Mouse (Mus musculus) frontal cortex, postnatal 10 days (tissue): ENCODE measurements around the gene Rab3ip.
A peak's percentile ranks its signal among the peaks of the same experiment; 100 is the strongest.

Source experiments
- DNase-seq, 2 experiments: peaks; one replicate each; pipeline ENCODE4 v3.0.0; 2022; ENCODE audit warnings: low spot score in 2 of 2, mixed read lengths in 1 of 2

The Rab3ip gene

DNA sequence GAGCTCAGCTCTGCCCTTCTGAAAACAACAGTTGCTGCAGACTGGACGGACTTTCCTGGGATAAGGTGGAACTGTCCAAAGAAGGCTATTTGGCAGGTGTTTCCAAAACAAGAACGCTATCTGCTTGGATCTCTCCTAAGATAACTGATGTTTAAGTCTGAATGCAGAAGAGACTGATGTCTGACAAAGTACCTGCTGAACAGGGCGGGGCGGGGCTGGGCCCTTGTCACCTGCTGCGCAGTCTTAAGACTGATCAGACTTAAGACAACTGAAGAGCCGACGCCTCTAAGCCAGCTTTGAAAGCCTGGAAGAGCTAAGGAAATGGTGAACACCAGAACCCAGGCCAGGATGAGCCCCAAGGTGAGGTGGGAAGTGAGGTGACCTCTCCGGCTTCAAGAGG lies 29.9 kb downstream of the Rab3ip start:
- no peak for DNase-seq

DNA sequence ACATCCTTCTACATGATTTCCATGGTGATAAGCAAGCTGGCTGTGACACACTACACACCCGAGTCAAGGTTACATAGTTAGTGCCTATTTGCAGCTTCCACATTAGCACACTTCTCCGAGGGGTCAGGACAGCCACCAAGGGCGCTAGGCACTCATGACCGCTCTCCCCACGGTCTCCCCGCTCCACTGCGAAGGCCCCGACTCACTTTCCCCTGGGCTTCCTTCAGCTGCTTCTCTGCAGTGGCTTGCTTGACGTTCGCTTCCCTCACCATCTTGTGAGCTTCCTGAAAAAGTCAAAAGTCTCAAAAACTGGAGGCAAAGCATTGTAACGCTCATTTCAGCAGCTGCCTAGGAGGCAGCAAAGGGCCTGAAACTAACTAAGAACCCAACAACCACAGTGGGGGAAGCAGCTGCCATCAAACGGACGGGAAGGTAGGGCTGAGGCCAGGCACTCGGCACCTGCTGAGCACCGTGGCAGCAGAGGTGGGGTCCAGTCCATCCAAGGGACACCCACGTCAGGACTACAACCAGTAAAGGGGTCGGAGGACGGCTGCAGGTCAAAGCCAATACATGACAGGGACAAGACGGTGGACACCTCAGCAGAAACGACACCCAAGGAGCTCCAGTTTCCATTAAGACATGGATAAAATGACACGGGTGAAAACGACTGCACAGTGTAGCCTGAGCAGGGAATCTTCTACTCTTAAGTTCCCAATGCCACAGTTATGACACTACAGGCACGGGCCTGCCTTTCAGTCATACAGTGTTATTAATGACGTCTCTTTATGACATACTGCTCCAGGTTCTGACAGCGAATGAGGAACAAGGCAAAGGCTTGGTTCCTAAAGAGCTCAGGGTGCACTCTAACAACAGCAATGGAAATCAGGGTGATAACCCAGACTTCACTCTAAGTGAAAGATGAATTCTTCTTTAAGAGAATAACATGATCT lies 30.9 kb downstream of the Rab3ip start:
- DNase-seq = no peak

DNA sequence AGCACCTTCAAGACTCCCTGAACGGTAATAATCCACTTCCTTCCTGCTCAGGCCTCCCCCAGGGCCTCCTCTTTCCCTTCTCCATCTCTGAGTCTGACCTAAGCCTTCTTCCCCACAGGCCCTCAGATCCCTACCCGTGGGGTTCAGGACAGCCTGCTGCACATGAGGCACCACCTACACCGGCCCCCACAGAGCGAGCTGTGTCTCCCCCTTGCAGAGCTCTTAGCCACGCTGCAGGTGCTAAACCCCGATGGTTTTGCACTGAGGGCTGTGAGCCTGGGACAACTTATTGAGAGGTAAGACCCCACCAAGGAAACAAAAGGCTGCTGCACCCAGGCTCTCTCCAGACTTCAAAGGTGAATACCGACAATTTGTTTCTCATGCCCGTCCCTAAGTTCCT lies 34.0 kb downstream of the Rab3ip start:
- no peak for DNase-seq

DNA sequence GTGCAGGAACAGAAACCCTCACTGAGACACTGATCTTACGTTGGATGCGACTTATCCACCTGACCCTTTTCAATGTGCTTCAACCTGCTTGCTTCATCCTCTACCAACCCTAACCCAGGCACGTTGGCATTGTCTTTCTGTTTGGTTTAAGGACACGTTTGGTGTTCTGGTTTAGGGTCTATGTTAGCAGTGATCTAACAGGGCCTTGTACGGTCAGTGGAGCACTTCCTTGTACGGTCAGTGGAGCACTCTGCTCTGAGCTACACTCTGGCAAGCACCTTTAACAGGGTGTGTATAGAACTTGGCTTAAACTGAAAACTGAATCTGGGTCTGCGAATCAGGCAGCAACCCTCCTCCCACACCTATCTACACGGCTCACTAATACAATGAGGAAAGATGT lies 35.3 kb downstream of the Rab3ip start:
- no peak for DNase-seq

- no peak for DNase-seq
Observed at GRCm38 (mm10) chr10:116914586-116914985, 36.0 kb downstream of the Rab3ip start.

DNA sequence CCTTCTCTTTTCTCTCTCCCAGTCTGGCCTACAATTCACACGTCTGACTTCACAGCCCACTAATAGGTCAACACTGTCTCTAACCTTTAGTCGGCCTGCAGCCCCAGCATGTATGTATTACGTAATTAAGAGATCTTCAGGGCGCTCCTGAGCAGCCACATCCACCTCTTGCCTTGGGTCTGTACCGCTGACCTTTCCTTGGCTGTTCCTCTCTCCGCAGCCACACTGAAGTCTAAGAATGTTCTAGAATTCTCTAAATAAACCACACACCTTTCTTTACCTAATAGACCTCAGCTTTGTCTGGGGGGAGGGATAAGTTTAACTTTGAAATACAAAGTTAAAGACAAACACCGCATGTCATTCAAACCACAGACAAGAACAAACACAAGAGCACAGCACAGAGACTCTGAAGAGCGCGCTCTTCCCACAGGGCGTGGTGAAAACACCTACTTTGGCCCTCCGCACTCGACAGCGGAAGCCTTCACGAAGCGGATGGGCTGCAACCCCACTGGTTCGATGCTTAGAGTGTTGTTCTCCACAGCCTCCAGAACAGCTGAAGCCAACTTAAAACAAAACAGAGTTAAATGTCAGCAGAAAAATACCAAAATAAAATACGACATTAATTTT lies 36.8 kb downstream of the Rab3ip start:
- DNase-seq = no peak

- DNase-seq = no peak
Observed at GRCm38 (mm10) chr10:116912850-116913249, 37.7 kb downstream of the Rab3ip start.

DNA sequence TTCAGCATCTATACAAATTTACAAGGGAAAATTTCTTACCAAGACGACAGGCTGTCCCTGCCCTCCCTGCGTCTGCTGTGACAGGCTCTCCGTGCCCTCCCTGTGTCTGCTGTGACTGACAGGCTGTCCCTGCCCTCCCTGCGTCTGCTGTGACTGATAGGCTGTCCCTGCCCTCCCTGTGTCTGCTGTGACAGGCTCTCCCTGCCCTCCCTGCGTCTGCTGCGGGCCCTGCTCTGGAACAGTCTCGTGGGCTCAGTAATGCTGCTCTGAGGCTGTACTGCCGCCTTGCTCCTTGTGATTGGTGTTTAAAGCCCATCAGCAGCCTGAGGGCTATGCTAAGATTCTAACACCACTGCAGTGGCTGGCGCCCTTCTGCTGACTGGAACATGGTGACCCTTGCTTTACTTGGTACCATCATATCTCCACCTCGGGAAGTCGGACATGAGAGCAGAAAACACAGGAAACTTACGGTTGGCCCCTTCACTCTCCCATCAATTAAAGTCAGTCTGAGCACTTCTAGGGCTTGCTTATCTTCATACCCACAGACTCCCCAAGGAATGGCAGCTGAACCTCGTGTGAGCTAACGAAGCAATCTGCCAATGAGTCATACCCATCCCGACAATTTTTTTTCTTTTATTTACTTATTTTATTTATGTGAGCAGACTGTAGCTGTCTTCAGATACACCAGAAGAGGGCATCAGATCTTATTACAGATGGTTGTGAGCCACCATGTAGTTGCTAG lies 41.5 kb downstream of the Rab3ip start:
- DNase-seq = no peak

DNA sequence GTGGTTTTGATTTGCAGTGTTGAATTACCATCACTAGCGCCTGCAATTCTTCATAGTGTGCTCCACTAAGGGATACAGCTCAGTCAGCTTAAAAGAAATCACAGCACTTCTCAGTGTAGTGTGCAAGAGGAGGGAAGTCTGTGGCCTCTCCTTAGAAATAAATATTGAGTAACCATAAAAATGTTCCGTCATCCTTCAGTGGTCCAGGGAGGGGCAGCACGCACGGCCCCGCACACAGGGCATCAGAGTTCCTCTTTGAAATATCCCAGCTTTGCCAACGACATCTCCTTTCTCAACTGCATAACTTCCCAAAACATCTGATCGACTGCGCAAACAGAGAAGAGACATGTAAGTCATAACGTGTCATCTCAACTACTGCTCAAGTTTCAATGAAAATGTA lies 43.8 kb downstream of the Rab3ip start:
- no peak for DNase-seq

GRCm38 (mm10) chr10:116904503-116904908 lies 46.1 kb downstream of the Rab3ip start:
- DNase-seq = no peak

DNA sequence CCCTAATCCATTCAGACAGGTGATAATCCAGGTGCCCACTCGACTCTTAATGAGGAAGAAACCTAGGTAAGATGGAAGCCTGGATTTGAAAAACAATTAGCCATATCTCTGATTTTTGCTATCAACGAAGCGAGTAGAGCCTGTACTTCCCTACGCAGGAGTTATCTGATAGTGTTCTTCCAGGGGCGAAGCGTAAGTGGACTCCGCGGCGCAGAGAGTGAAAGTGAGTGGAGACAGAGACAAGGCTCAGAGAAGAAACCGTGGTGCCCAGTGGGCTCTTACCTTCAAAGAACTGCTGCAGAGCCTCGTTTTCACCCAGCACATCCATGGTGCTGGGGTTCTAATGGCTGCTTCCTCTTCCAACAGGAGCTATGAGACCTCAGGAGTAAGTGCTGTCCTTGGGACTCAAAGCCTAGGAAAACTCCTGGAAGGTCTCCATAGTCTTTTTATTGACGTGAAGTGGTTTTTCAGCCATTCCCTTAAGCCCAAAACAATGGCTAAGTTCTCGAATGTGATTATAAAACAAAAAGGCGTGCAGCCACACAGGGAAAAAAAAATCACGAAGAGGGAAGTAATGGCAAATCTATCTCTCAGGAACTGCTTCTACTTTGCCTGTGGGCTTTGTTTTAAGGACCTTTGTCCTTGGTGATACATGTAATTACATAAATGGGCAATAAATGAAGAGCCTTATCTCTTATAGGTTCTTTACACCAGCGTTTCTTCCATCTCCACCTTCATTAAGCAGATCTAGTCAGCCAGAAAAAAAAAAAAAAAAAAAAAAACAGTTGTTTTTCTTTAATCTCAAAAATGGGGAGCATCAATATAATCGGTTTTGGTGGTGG lies 54.0 kb downstream of the Rab3ip start, which contains the start of gene Myrfl:
TSS of gene Myrfl (minus strand) at position 584 of the 842 bp plus-strand sequence.
- DNase-seq = no peak

DNA sequence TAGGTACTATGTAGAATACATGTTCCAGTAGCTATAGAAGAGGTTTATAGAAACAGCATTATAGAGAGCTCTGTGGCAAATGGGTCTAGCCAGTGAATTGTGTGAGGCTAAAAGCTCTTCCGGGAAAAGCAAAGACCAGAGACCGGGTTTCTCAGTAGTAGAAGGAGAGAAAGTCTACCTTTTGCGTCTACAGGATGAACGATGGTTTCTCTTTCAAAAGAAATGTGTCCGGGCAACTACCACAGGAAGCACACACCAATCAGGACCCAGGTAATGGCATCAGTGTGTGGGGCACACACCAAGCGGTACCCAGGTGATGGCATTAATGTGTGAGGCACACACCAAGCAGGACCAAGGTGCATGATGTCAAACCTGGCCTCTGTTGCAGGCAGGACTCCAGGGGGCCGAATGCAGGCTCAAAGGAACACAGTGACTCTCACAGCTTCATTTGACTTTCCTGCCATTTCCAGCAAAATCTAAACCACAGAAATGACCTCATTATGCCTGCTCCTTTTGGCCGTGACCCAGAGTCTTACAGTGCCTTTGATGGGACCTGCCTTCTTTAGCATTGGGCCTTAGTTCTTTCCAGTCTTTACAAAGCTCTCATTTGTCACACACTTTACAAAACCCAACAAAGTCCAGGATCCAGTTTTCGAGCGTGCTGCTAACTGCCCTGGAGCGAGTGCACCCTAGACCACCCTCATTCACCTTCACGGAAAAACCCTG lies 55.3 kb downstream of the Rab3ip start:
- no peak for DNase-seq

DNA sequence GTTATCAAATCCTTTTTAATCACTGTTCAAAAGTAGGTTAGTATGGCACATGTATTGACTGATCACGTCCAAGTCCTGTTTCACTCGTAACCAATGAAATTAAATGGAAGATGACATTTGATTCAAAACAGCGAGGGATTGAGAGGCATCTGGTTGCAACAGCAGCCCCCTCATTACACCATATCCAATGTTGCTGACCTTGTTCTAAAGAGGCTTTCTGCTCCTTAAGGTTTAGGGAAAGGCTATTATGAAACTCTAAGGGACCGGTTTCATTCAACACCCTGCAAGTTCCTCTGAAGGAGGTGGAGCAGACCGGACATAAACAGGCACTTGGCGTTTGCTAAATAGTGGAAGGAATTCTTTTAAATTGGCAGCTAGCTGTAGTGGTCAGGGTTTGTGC lies 56.0 kb downstream of the Rab3ip start:
- no peak for DNase-seq

DNA sequence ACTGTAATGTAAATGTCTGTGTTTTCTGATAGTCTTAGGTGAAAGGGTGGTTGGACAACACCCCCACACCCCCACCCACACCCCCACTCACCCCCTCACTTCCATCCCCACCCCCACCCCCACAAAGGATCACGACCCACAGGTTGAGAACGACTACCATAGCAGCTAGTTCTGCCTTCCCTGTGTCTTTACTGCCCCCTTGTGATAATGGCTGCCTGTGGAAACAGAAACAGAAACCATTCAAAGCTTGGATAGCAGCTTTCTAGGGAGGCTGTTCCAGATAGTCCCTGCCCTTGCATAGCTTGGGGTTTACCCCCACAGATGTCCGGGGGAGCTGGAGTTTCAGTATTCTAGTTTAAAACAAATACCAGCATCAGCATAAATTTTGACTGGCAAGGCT lies 56.8 kb downstream of the Rab3ip start:
- peak in 1 of 2 experiments; percentile 21 for DNase-seq

- DNase-seq = no peak
Observed at GRCm38 (mm10) chr10:116890587-116890986, 60.0 kb downstream of the Rab3ip start.

DNA sequence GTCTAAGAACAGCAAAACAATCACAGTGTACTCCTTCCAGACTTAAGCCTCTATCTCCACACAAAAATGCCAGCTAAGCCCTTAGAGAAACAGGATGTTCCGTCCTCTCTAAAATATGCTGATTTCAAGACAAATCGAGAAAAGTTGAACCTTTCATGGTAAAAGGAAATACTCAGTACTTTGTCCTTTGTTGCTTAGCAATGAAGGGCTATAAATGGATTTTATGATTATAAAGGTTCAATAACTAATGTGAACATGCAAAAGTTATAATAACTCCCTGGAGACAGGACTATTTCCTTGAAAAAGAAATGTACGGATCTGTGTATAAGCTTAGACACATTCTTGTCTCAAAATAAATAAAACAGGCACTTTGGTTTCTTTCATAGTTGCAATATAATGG lies 66.0 kb downstream of the Rab3ip start:
- no peak for DNase-seq

DNA sequence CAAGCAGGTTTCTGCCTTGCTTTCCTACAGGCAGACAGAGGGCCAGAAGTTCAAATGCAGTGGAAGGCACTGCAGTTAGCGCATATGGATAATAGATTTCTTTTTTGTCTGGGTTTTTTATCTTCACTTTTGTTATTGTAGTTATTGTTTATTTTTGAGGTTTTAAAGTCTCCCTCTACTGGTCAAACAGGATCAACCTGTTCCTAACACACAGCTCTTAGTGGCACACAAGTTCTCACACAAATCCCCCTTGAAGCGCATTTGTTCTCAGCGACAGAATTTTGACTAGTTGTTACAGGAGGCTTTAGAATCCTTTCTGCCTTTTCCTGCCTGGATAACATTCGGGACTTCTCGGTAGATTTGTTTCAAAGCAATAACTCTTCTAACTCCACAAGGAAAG lies 67.0 kb downstream of the Rab3ip start:
- DNase-seq = no peak

DNA sequence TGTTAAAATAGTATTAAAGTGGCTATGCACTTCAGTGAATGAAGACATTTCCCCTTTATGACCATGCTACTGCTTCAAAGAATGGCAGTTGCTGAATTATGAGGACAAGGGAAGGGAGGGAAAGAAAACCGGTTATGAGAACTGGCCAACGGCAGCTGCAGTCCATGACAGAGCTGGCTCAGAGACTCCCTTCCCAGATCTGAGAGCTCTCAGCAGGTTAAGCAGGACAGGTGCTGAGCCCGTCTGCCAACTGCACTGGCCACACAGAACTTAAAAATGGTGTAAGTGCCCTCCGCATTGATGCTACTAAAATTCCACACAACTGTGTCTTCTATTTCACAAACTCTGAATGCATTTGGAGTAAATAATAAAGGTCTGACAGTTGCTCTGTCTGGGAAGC lies 73.1 kb downstream of the Rab3ip start:
- no peak for DNase-seq

DNA sequence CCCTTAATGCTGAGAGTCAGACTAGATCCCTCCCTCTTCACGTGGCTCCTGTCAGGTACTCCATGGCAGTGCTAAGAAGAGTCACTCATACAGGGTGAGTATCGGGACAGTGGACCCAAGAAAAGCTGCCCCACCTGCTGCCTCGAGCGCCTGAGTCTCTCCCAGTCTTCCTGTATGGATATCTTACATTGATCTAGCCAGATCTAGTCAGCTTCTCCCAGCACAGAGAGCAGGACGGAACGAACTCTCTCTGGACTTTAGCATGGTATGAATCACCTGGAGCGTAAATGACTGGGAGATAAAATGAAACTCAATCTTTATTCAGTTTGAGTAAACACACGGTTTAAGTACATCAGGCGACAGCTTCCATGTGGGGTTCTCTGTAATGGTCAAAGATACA lies 76.1 kb downstream of the Rab3ip start:
- no peak for DNase-seq

GRCm38 (mm10) chr10:116872016-116872410 lies 78.6 kb downstream of the Rab3ip start:
- DNase-seq = no peak
